Mouse (Mus musculus) pancreas, adult 10 weeks (tissue): Measurements from ENCODE around the gene Lrch3. TPM values are rescaled to one million over a fixed set of nuclear protein-coding genes. Genes with fewer than 3 reads are reported as not detected.

Experiments
- polyA plus RNA-seq: library from polyadenylated mRNA; stranded (reverse); fragments of 350-450 nt; fragmentation: Illumina TruSeq; extraction: RNeasy Lipid Tissue Mini Kit (QIAGEN cat#74804); gene quantifications from one replicate; pipeline ENCODE4 v1.2.3, GENCODE M21; 2015; ENCODE audit warnings: low read depth, low replicate concordance; ENCODE audit not compliant: insufficient read depth

The Lrch3 gene
- polyA plus RNA-seq = 6.1 TPM

DNA sequence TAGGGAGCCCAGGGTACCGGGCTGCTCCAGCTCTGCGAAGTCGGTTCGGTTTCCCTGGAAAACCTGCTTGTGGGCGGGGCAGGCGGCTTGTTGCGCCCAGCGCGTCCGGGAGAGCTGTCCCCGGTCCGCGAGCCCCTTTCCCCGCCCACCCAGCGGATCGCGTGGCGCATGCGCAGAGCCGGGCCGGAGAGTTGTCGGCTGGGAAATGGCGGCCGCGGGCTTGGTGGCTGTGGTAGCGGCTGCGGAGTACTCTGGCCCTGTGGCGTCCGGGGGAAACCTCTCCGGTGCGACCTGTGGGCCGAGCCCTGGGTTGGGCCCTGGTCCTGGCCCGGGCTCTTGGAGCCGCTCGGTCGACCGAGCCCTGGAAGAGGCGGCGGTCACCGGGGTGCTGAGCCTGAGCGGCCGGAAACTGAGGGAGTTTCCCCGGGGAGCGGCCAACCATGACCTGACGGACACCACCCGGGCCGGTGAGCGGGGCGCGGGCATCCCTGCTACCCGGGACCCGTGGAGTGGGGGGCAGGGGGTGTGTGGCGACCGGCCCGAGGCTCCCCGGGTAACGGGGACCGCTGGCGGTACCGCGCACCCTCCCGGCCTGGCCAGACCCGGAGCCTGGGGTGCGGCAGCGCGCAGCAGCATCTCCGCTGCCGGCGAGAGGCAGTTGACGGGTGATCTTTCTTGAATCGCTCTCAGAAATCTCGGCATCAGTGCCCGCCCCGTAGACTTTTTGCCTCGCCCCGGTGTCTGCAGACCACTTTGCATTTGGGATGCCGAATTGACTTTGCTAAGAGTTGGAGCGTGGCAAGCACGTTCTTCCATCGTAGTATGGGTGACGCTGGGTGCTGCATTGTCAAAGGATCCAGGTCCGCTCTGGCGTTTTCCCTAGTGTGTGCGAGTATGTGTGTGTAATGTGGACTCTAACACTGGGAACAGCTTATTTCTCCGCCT, at the start of gene Lrch3:
Gene Lrch3 (plus strand): TSS at position 164 of the 945 bp plus-strand sequence.

DNA sequence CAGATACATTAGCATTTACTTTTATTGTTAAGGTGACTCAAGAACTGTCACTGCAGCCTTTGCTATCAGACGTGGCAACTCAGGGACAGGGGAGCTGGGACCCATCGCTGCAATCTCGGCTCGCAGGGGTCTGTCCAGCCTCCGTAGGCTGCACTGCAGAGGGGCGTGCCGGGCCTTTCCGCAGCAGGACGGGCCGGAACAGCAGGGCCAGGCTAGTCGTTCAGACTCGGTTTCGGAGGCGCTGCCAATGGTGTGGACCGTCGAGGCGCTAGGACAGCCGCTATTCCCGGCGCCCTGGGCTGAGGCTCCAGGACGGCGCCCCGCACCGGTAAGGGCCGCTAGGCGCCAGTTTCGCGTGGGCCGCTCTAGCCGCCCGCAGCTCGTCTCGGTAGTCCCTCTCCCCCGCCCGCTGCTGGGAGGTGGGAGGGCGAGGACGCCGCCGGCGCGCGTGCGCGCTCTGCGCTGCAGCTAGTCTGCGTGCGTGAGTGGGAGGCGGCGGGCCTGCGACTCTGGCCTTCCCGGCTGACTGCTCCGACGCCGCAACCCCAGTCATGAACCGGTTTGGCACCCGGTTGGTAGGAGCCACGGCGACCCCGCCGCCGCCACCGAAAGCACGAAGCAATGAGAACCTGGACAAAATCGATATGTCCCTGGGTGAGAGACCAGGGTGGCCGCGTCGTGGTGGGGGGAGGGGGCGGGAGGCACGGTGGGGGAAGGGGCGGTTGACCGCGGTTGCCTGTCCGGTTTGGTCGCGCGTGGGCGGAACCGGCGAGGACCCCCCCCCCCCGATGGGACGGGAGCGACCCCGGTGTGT, 36.4 kb upstream of the Lrch3 start, which contains the start of the genes Fyttd1 and Rubcn:
Gene Fyttd1 (plus strand): TSS at position 158 of the 814 bp plus-strand sequence.
Gene Rubcn (minus strand): TSS at position 424 of the 814 bp plus-strand sequence.

DNA sequence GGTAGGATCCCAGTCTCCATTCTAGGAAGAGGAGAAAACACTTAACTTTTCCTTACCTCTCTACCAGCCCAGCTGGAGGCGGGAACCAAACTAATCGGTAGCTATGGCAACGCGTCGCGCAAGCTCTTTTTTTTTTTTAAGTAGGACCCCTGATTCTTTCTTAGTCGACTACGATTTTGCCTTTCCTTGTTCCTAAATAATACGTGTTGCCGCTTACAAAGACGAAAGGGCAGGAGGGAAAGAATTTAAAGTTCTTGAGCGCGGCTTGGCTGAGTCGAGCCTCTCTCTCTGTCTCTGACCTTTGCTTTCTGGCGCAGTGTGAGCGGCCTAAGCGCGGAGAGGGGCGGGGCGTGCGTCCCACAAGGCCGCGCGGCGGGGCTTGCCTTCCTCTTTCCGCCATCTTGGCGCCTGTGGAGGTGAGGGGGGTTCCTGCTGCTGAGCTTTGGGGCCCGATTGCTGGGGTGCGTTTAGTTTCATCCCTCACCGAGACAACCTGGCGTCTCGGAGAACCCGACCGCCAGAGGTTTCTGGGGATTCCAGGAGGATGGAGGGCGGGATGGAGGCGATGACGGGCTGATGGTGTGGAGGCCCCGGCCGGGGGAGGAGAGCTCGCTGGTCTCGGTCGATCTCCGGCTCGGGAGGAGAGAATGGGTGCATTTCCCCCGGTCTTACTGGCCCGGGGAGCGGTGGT, 142.3 kb downstream of the Lrch3 start, which contains the start of the genes Iqcg and Rpl35a:
Gene Iqcg (minus strand): TSS at position 124 of the 691 bp plus-strand sequence.
Gene Rpl35a (plus strand): TSS at position 359 of the 691 bp plus-strand sequence.

DNA sequence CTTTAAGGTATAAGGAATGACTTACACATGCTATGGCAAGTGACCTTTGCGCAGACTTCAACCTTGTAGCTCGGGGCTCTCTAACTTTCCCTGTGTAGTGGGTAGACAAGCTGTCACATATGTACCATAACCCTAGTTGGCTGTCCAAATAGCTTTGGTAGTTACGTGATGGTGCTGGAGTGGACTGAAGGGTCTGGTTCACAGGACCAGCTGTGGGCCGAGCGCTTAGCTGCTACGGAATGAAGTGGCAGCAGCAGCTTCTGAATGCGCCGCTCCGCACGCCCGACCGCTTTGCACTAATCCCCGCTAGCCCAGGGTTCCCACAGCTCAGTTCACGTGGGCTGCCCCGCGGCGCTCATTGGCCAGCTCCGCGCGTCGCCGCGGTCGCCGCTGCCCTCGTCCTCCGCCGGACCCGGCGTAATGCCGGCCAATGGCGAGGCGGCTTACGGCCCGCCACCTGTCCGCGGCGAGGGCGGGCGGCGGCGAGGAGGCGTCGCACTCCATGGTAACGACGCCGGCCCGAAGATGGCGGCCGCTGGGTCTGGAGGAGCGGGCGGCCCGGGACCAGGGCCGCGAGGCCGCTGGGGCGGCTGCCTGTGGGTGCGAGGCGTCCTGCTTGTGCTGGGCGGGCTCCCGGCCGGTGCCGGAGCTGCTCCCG, 148.3 kb downstream of the Lrch3 start, which contains the start of gene Lmln:
Gene Lmln (plus strand): TSS at position 498 of the 658 bp plus-strand sequence.

Other genes starting within 250 kb of the Lrch3 start
- 3.4 TPM for gene Muc4, start 178.2 kb upstream of the Lrch3 start, polyA plus RNA-seq
- gene Muc20, start 116.7 kb upstream of the Lrch3 start, polyA plus RNA-seq = not detected
- not detected for gene Smbd1, start 103.6 kb upstream of the Lrch3 start, polyA plus RNA-seq
- 5.7 TPM for gene Fyttd1, start 36.6 kb upstream of the Lrch3 start, polyA plus RNA-seq
- 7.8 TPM for gene Rubcn, start 36.3 kb upstream of the Lrch3 start, polyA plus RNA-seq
- 0.85 TPM for gene Iqcg, start 142.1 kb downstream of the Lrch3 start, polyA plus RNA-seq
- gene Rpl35a, start 142.4 kb downstream of the Lrch3 start, polyA plus RNA-seq = 625 TPM
- gene Lmln, start 148.4 kb downstream of the Lrch3 start, polyA plus RNA-seq = 0.44 TPM